ENCODE assay signal across 15 mouse cellular contexts in genomic region chr1:106201929-106202328, GRCm38 (mm10). TPM values are rescaled to one million over a fixed set of nuclear protein-coding genes. Genes with fewer than 3 reads are reported as not detected.
DNase-seq lines count a peak whose midpoint lies in the region; ATAC-seq and TF ChIP-seq lines count a peak whose summit lies in the region.
"Had no signal": no experiment of that assay in that cellular context is flagged by ENCODE, and none has a peak within 500 bp of the region (broad histone marks: within the 10 kb centered on the region; RNA-seq: fewer than 3 reads in every experiment).

No protein-coding gene starts in this region.

- 69% methylated on average over 4 of the region's 4 CpGs for WGBS in forebrain, embryonic 10.5 days
- WGBS in forebrain, embryonic 11.5 days, result 53% methylated on average over 4 of the region's 4 CpGs
- WGBS in hindbrain, embryonic 13.5 days, result 45% methylated on average over 4 of the region's 4 CpGs
- WGBS in hindbrain, postnatal 0 days, result 40% methylated on average over 4 of the region's 4 CpGs
- 36% methylated on average over 4 of the region's 4 CpGs for WGBS in heart, postnatal 0 days
- WGBS in intestine, embryonic 16.5 days, result 65% methylated on average over 4 of the region's 4 CpGs

- peak overlapping the region; percentile 89 for H3K27ac ChIP-seq in forebrain, embryonic 10.5 days
- H3K27ac ChIP-seq in forebrain, embryonic 11.5 days (ENCODE audit: low read depth, low read length), result no peak overlapping the region
- peak overlapping the region; percentile 14 for H3K27ac ChIP-seq in hindbrain, embryonic 13.5 days
- H3K27ac ChIP-seq in hindbrain, postnatal 0 days, result no peak overlapping the region
- peak overlapping the region; percentile 86 for H3K27ac ChIP-seq in heart, postnatal 0 days (ENCODE audit: low read depth)
- H3K27ac ChIP-seq in intestine, embryonic 16.5 days (ENCODE audit: low read length), result no peak overlapping the region
- H3K27ac ChIP-seq: kidney, postnatal 0 days; liver, embryonic 15.5 days had no signal

- no peaks in the 10 kb centered on the region for H3K27me3 ChIP-seq in forebrain, embryonic 10.5 days (ENCODE audit: poor library complexity, severe bottlenecking)
- no peaks in the 10 kb centered on the region for H3K27me3 ChIP-seq in forebrain, embryonic 11.5 days (ENCODE audit: control insufficient read depth, insufficient read depth, low read length)
- H3K27me3 ChIP-seq in hindbrain, embryonic 13.5 days, result no peaks in the 10 kb centered on the region
- no peaks in the 10 kb centered on the region for H3K27me3 ChIP-seq in hindbrain, postnatal 0 days (ENCODE audit: insufficient read depth, low read length)
- no peaks in the 10 kb centered on the region for H3K27me3 ChIP-seq in heart, postnatal 0 days (ENCODE audit: control insufficient read depth, insufficient read depth, low read length)
- H3K27me3 ChIP-seq in intestine, embryonic 16.5 days (replicated peaks; ENCODE audit: control insufficient read depth, insufficient read depth, low read length), result no peaks in the 10 kb centered on the region
- H3K27me3 ChIP-seq: liver, embryonic 15.5 days; Patski had no signal

- no peaks in the 10 kb centered on the region for H3K9me3 ChIP-seq in forebrain, embryonic 10.5 days
- no peaks in the 10 kb centered on the region for H3K9me3 ChIP-seq in forebrain, embryonic 11.5 days (ENCODE audit: control insufficient read depth, low read length)
- no peaks in the 10 kb centered on the region for H3K9me3 ChIP-seq in hindbrain, embryonic 13.5 days
- H3K9me3 ChIP-seq in hindbrain, postnatal 0 days (ENCODE audit: low read length), result no peaks in the 10 kb centered on the region
- no peaks in the 10 kb centered on the region for H3K9me3 ChIP-seq in heart, postnatal 0 days (replicated peaks; ENCODE audit: control insufficient read depth, low read length)
- no peaks in the 10 kb centered on the region for H3K9me3 ChIP-seq in intestine, embryonic 16.5 days (ENCODE audit: control insufficient read depth, low read length)
- H3K9me3 ChIP-seq: liver, embryonic 15.5 days had no signal

- no peak for ATAC-seq in forebrain, embryonic 11.5 days (replicated peaks; ENCODE audit: low FRiP score)
- ATAC-seq in hindbrain, embryonic 13.5 days (ENCODE audit: low FRiP score), result no peak
- no peak for ATAC-seq in hindbrain, postnatal 0 days
- ATAC-seq in heart, postnatal 0 days (ENCODE audit: insufficient read depth, low read depth), result no peak
- no peak for ATAC-seq in intestine, embryonic 16.5 days
- ATAC-seq: Patski had no signal

- H3K9ac ChIP-seq in forebrain, embryonic 11.5 days (ENCODE audit: low read length), result no peak overlapping the region
- no peak overlapping the region for H3K9ac ChIP-seq in hindbrain, embryonic 13.5 days
- no peak overlapping the region for H3K9ac ChIP-seq in hindbrain, postnatal 0 days (replicated peaks; ENCODE audit: low read length)
- no peak overlapping the region for H3K9ac ChIP-seq in heart, postnatal 0 days (replicated peaks; ENCODE audit: low read depth, low read length)
- no peak overlapping the region for H3K9ac ChIP-seq in intestine, embryonic 16.5 days (ENCODE audit: low read depth, low read length)
- H3K9ac ChIP-seq: liver, embryonic 15.5 days had no signal

- H3K4me2 ChIP-seq in forebrain, embryonic 11.5 days (ENCODE audit: low read depth, low read length, severe bottlenecking), result no peak overlapping the region
- H3K4me2 ChIP-seq in hindbrain, embryonic 13.5 days, result no peak overlapping the region
- no peak overlapping the region for H3K4me2 ChIP-seq in hindbrain, postnatal 0 days (ENCODE audit: low read depth, low read length)
- H3K4me2 ChIP-seq in heart, postnatal 0 days (ENCODE audit: low read depth, low read length), result no peak overlapping the region
- H3K4me2 ChIP-seq in intestine, embryonic 16.5 days (ENCODE audit: low read depth, low read length), result no peak overlapping the region
- H3K4me2 ChIP-seq: liver, embryonic 15.5 days had no signal

- no peak overlapping the region for H3K4me3 ChIP-seq in forebrain, embryonic 10.5 days
- no peak overlapping the region for H3K4me3 ChIP-seq in forebrain, embryonic 11.5 days (ENCODE audit: low read depth, low read length)
- no peak overlapping the region for H3K4me3 ChIP-seq in hindbrain, embryonic 13.5 days
- H3K4me3 ChIP-seq in hindbrain, postnatal 0 days (ENCODE audit: low read length), result no peak overlapping the region
- no peak overlapping the region for H3K4me3 ChIP-seq in heart, postnatal 0 days (ENCODE audit: low read depth, low read length)
- H3K4me3 ChIP-seq in intestine, embryonic 16.5 days (ENCODE audit: low read length), result no peak overlapping the region
- H3K4me3 ChIP-seq: erythroblast, embryonic 14.5 days; liver, embryonic 15.5 days had no signal

- DNase-seq in forebrain, embryonic 10.5 days (ENCODE audit: extremely low spot score, low spot score), result no peak
- DNase-seq in forebrain, embryonic 11.5 days (ENCODE audit: low spot score), result no peak
- DNase-seq in hindbrain, postnatal 0 days (ENCODE audit: low spot score), result no peak
- peak; percentile 39 for DNase-seq in brain, adult 2 months (ENCODE audit: low read depth, low spot score)
- no peak for DNase-seq in heart, postnatal 0 days (ENCODE audit: low spot score)
- DNase-seq in kidney, postnatal 4 days, result no peak
- DNase-seq: cerebellum, adult 8-10 months; lung, postnatal 14 days; thymus, adult 2 months had no signal

- no peak for TF ChIP-seq EP300 in heart, postnatal 0 days (IDR thresholded peaks at IDR 0.05; ENCODE audit: low read depth)

- H3K36me3 ChIP-seq in forebrain, embryonic 10.5 days (replicated peaks), result no peaks in the 10 kb centered on the region
- no peaks in the 10 kb centered on the region for H3K36me3 ChIP-seq in forebrain, embryonic 11.5 days (ENCODE audit: control insufficient read depth, insufficient read depth, low read length)
- no peaks in the 10 kb centered on the region for H3K36me3 ChIP-seq in hindbrain, embryonic 13.5 days
- no peaks in the 10 kb centered on the region for H3K36me3 ChIP-seq in hindbrain, postnatal 0 days (ENCODE audit: insufficient read depth, low read length)
- H3K36me3 ChIP-seq in heart, postnatal 0 days (replicated peaks; ENCODE audit: control insufficient read depth, insufficient read depth, low read length), result no peaks in the 10 kb centered on the region
- no peaks in the 10 kb centered on the region for H3K36me3 ChIP-seq in intestine, embryonic 16.5 days (ENCODE audit: control insufficient read depth, insufficient read depth, low read length)
- H3K36me3 ChIP-seq: liver, embryonic 15.5 days had no signal

- H3K4me1 ChIP-seq in forebrain, embryonic 10.5 days, result peaks cover 84% of the 10 kb centered on the region
- peaks cover 24% of the 10 kb centered on the region; the same call in 1 of the 2 replicates for H3K4me1 ChIP-seq in forebrain, embryonic 11.5 days (replicated peaks; ENCODE audit: control insufficient read depth, insufficient read depth, low read length)
- peaks cover 61% of the 10 kb centered on the region for H3K4me1 ChIP-seq in hindbrain, embryonic 13.5 days (replicated peaks)
- peaks cover 17% of the 10 kb centered on the region; the same call in 1 of the 2 replicates for H3K4me1 ChIP-seq in hindbrain, postnatal 0 days (ENCODE audit: insufficient read depth, low read length)
- peaks cover 81% of the 10 kb centered on the region for H3K4me1 ChIP-seq in heart, postnatal 0 days (ENCODE audit: control insufficient read depth, insufficient read depth)
- H3K4me1 ChIP-seq in intestine, embryonic 16.5 days (ENCODE audit: control insufficient read depth, insufficient read depth, low read length), result peaks cover 19% of the 10 kb centered on the region
- H3K4me1 ChIP-seq: liver, embryonic 15.5 days had no signal

- TF ChIP-seq CTCF in hindbrain, postnatal 0 days (IDR thresholded peaks at IDR 0.05; ENCODE audit: low read depth), result no peak
- TF ChIP-seq CTCF in heart, postnatal 0 days (IDR thresholded peaks at IDR 0.05; ENCODE audit: low read depth), result no peak

RNA-seq across cellular contexts. Expression of gene Phlpp1, which starts 30.4 kb away (rescaled TPM):
- polyA plus RNA-seq in forebrain, embryonic 10.5 days (2016; fragmentation: Nextera tagmentation; extraction: Ambion mirVana), result 5.1 and 5.5 TPM in 2 replicates
- 9.7 and 11.5 TPM in 2 replicates for polyA plus RNA-seq in forebrain, embryonic 11.5 days (2014; fragmentation: Nextera tagmentation; extraction: Ambion mirVana)
- 6.8 and 6.9 TPM in 2 replicates for polyA plus RNA-seq in hindbrain, embryonic 13.5 days (2015; fragmentation: Nextera tagmentation; extraction: Ambion mirVana)
- total RNA-seq in hindbrain, postnatal 0 days (2014; rRNA removed), result 38.0 and 38.1 TPM in 2 replicates
- 6.0 and 6.4 TPM in 2 replicates for polyA plus RNA-seq in hindbrain, postnatal 0 days (2015; fragmentation: Nextera tagmentation; extraction: Ambion mirVana)
- 15.2 and 17.8 TPM in 2 replicates for total RNA-seq in heart, postnatal 0 days (2014; rRNA removed; ENCODE audit: low replicate concordance)
- polyA plus RNA-seq in heart, postnatal 0 days (2015; fragmentation: Nextera tagmentation; extraction: Ambion mirVana), result 3.5 and 3.9 TPM in 2 replicates
- 2.7 and 2.9 TPM in 2 replicates for polyA plus RNA-seq in intestine, embryonic 16.5 days (2015; fragmentation: Nextera tagmentation; extraction: Ambion mirVana)

Comparison
In these comparisons a context has a peak if more than half of its experiments do, and no peak if none do; other contexts are left out.
1. H3K27ac ChIP-seq: peak in forebrain, embryonic 10.5 days (single experiment), hindbrain, embryonic 13.5 days (single experiment) and heart, postnatal 0 days (single experiment); none in forebrain, embryonic 11.5 days (single experiment), hindbrain, postnatal 0 days (single experiment) and intestine, embryonic 16.5 days (single experiment).